Mouse (Mus musculus) E14TG2a.4 (cell line): ENCODE results near the gene Notch2.
"Not testable (repeated sequence)": the region's sequence is repeated elsewhere in the genome, so short reads cannot be mapped to it uniquely, and the experiment has no call there.

ENCODE experiments used
- H3K27me3 ChIP-seq: 2 replicates; pipeline ENCODE4 v1.6.1; 2014; ENCODE audit warnings: low read length, control low read depth; ENCODE audit not compliant: insufficient read depth
- H3K36me3 ChIP-seq: 2 replicates; pipeline ENCODE4 v1.6.1; 2014; ENCODE audit warnings: low read length, control low read depth; ENCODE audit not compliant: insufficient read depth
- H3K4me1 ChIP-seq: replicated peaks from 2 replicates; pipeline ENCODE4 v1.6.1; 2014; ENCODE audit warnings: low read depth, low read length, control low read depth
- H3K4me3 ChIP-seq: replicated peaks from 2 replicates; pipeline ENCODE4 v1.5.1; 2014; ENCODE audit warnings: mild to moderate bottlenecking, low read length
- H3K9me3 ChIP-seq: 2 replicates; pipeline ENCODE4 v1.6.1; 2014; ENCODE audit warnings: low read length, control low read depth
- CTCF ChIP-seq: conservative IDR thresholded peaks from 2 replicates; pipeline ENCODE4 v1.5.1; 2014; ENCODE audit warnings: low read length
- NANOG ChIP-seq: IDR thresholded peaks from 2 replicates; pipeline ENCODE4 v1.6.1; 2014; ENCODE audit warnings: borderline replicate concordance, low read length, mixed read lengths
- POU5F1 ChIP-seq: IDR thresholded peaks from 2 replicates; pipeline ENCODE4 v1.6.1; 2014; ENCODE audit warnings: low read length, borderline replicate concordance

Notch2 gene

DNA sequence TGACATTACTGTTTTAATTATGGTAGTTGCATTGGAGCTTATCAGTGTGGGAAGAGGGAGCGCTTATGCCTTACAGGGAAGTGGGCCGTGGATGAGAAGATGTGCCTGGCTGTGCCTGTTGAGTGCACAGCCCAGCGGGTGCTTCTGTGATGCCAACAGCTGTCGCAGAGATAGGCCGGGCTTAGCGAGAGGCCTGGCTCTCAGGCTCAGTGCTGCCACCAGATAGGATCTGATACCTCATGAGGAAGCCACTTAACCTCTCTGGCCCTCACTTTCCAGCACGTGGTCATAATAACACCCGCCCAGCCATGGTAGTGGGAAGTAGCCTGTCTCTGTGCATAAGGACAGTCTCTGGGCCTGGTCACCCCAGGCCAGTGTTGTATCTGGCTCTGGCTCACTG lies 33.0 kb downstream of the Notch2 start:
- Histone ChIP-seq H3K4me1 (peaks cover 18% of the 10 kb centered on the region), H3K36me3 (no peaks in the 10 kb centered on the region), H3K9me3 (no peaks in the 10 kb centered on the region), H3K4me3 (no peak overlapping the region), H3K27me3 (no peaks in the 10 kb centered on the region)
- TF ChIP-seq POU5F1 (no peak), CTCF (no peak), NANOG (no peak)

DNA sequence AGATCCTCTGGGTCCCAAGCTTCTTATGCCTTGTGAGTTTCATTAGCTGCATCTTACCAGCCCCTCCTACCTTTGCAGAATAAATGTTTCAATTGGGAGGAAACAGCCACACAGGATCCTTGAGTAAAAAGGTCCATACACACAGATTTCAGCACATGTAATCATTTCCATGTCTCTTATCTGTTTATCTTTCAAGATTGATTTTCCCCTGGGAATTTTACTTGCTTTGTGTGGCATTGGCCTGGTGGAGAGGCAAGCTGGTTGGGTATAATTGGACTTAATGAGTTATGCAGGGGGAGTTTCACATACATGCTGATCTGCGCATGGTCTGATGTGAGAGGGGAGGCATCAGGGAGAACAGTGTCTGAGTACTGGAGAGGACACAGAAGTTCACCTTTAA lies 36.3 kb downstream of the Notch2 start:
- Histone ChIP-seq H3K36me3 (no peaks in the 10 kb centered on the region), H3K27me3 (no peaks in the 10 kb centered on the region), H3K4me3 (no peak overlapping the region), H3K4me1 (peaks cover 16% of the 10 kb centered on the region), H3K9me3 (no peaks in the 10 kb centered on the region)
- TF ChIP-seq CTCF (no peak), NANOG (no peak), POU5F1 (no peak)

DNA sequence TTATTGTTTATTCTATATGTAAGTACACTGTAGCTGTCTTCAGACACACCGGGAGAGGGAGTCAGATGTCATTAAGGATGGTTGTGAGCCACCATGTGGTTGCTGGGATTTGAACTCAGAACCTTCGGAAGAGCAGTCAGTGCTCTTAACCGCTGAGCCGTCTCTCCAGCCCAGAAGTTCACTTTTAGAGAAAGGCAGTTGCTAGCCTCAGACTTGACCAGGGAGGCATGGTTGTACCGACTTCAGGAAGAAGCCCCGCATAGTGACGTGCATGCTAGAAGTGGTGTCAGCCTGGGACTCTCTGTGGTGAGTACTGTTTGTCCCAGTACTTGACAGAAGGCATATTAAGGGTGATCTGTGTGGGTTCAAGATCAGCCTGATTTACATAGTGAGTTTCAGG lies 36.8 kb downstream of the Notch2 start:
- not testable (repeated sequence) for H3K36me3 ChIP-seq, H3K9me3 ChIP-seq, H3K4me3 ChIP-seq, H3K27me3 ChIP-seq
- peaks cover 16% of the 10 kb centered on the region for H3K4me1 ChIP-seq

DNA sequence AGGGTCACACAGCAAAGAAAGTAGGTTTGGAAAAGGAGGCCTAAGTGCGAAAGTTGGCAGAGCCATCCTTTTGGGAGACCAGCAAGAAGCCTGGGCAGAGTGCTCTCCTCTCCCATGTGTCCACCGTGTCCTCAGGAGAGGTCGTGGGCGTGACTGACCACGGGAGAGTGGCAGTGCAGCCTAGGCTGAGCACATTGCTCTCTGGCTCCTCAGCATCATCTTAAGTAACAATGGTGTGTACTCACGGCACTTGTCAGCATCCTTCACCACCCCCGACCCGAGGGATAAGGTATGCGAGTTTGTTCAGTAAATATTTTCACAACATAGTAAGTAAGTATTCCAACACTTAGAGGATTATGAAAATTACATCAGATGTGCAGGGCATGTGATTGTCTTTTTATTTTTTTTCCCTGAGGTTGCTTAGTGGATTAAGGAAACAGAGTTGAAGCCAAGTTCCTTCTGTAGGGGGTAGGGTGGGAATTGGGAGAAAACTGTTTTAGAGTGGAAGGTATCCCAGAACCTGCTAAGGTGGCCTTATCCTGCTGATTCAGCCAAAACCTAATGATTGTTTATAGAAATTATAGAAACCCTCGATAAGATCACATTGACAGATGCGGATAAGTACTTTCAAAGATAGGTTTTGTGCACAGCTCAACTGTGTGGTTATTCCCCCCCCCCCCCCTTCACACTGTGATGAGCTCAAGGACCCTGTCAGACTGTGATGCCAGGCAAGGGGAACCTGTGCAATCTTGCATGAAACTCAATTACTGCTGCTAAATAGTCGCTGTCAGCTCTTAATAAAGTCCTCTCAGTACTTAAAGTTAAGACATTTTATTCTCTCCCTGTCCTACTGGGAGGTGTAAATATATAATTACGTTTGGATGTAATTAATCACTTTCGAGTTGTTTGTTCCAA lies 37.4 kb downstream of the Notch2 start:
- Histone ChIP-seq H3K27me3 (no peaks in the 10 kb centered on the region), H3K36me3 (no peaks in the 10 kb centered on the region)

DNA sequence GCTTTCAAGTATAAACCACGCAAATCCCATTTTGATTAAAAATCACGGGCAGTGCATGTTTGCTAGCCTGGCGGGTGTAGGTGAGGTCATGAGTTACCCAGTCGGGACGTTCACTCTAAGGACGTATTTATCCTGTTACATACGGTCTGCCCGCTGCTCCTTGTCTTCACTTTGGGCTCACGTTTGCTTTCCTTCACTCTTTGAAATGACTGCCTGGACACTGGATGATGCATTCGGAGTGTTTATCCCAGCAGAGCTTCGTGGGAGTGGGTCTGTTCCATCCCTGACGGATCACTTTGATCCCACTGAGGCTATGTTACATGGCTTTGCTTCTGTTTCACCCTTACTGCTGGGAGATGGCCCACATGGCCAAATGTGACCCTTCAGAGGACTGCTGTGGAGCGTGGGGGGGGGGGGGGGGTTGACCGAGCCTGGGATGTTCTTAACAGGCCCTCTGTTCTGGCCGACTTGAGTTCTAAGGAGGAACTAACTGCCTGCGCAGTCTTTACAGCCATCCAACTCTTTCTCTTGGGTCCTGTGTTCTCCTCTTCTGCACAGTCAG lies 38.2 kb downstream of the Notch2 start:
- Histone ChIP-seq H3K36me3 (no peaks in the 10 kb centered on the region), H3K4me3 (no peak overlapping the region), H3K27me3 (no peaks in the 10 kb centered on the region), H3K4me1 (peaks cover 6% of the 10 kb centered on the region; the same call in 1 of the 2 replicates), H3K9me3 (no peaks in the 10 kb centered on the region)
- TF ChIP-seq CTCF (no peak), POU5F1 (no peak), NANOG (no peak)

More for the DNA sequence above, 37.4 kb downstream of the Notch2 start:
- TF ChIP-seq NANOG (no peak), POU5F1 (no peak), CTCF (no peak)
- no peak overlapping the region for H3K4me3 ChIP-seq
- peaks cover 13% of the 10 kb centered on the region for H3K4me1 ChIP-seq
- H3K9me3 ChIP-seq = no peaks in the 10 kb centered on the region

DNA sequence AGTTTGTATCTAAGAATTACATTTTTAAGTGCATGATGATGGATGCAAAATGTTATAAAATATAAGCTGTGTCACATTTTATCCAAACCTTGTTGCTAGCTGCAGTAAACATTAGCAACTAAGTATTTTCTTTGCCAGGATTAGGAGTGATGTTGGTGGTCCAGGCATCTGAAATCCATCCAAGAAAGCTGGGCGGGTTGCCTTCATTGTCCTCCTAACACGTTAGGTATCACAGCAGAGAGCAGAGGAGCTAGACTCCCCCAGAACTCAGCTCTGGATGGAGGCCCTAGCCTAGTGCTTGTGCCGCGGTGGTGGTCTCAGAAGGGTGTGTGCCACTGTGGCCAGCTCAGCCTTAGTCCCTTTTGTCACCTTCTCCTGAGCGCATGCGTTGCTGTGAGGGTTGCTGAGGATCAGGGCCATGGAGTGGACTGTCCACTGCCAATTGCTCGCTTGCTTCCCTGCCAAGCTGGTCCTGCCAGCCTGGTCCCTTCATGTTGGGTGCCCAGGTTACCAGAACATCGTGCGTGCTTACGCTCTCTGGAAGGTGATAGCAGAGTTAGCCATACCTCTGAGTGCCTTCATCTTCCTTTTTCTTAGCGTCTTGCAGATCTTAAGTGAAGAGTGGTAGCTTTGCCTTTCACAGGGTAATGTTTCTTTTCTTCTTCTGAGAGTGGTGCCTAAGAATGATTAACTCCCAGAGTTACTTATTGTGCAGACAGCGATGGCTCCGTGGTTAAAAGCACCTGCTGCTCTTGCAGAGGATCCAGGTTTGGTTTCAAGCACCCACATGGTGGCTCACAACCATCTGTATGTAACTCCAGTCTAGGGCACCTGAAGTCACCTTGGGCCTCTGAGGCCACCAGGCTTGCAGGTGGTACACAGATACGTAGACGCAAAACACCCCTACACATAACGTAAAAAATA lies 39.4 kb downstream of the Notch2 start:
- TF ChIP-seq POU5F1 = no peak
- no peak for TF ChIP-seq CTCF
- TF ChIP-seq NANOG = no peak
- H3K27me3 ChIP-seq = no peaks in the 10 kb centered on the region
- H3K9me3 ChIP-seq = no peaks in the 10 kb centered on the region
- H3K4me1 ChIP-seq = peaks cover 9% of the 10 kb centered on the region
- H3K4me3 ChIP-seq = no peak overlapping the region
- no peaks in the 10 kb centered on the region for H3K36me3 ChIP-seq

DNA sequence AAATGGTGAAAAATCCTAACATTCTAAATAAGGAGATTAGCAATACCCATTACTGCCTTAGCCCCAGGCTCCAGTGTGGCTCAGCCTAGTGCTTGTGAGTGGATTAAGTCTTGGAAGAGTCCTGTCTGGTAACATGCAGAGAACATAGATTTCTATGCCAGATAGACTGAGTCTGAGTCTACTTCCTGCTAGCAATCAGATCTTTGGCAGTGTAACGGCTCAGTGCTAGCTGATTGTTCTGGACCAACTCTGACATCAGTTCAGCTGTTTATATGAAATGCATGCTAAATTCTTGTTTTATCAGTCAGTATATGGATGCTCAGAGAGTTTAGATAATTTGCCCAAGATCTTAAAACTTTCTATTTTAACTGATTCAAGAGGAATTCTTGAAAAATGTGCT lies 40.5 kb downstream of the Notch2 start:
- Histone ChIP-seq H3K4me3 (no peak overlapping the region), H3K4me1 (peaks cover 11% of the 10 kb centered on the region), H3K27me3 (no peaks in the 10 kb centered on the region), H3K36me3 (no peaks in the 10 kb centered on the region), H3K9me3 (no peaks in the 10 kb centered on the region)
- TF ChIP-seq CTCF (no peak), POU5F1 (no peak), NANOG (no peak)

DNA sequence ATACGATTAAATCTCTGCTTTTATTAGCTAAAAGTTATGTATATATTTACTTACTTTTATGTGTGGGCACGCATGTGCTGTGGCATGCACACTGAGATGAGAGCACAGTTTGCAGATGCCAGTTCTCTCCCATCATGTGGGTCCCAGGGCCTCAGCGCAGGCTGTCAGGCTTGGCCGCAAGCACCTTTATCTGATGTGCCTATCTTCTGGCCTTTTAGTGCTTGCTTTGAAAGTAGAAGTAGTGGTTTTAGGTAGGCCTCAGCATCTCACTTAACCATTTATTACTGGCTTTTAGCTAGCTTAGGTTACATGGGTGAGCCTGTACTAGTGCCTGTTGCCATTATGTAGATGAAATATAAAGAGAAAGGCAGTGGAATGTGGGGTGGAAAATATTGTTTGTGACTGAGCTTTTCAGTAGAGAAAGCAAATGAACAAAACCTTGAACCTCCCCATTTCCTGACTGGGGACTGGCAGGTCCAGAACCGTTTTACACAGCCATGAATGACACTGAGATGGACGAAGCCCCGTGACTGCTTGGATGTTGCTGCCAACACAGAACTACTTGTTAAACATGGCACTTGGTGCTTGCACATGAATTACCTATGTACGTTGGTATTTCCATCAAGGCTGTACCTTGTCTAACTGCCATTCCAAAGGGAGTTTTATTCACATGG lies 41.1 kb downstream of the Notch2 start:
- no peaks in the 10 kb centered on the region for H3K36me3 ChIP-seq
- TF ChIP-seq POU5F1 (no peak), CTCF (no peak), NANOG (no peak)
- H3K4me1 ChIP-seq = peaks cover 11% of the 10 kb centered on the region
- H3K9me3 ChIP-seq = no peaks in the 10 kb centered on the region
- H3K4me3 ChIP-seq = no peak overlapping the region
- no peaks in the 10 kb centered on the region for H3K27me3 ChIP-seq
